Mouse (Mus musculus): ENCODE results near the gene Ankfn1. TPM values are rescaled to one million over a fixed set of nuclear protein-coding genes. Genes with fewer than 3 reads are reported as not detected.

The Ankfn1 gene
- polyA plus RNA-seq, 1 experiment from 2014 or later, result 2.7 TPM

- WGBS, result 72% methylated on average over 7 of the region's 7 CpGs
- Histone ChIP-seq H3K4me2 (replicated peaks) (no peak overlapping the region), H3K4me1 (0 out of 2 replicates have a peak, but pooled peaks cover 9% of the 10 kb centered on the region), H3K9me3 (no peaks in the 10 kb centered on the region), H3K27me3 (no peaks in the 10 kb centered on the region), H3K4me3 (no peak overlapping the region), H3K27ac (replicated peaks) (no peak overlapping the region), H3K36me3 (no peaks in the 10 kb centered on the region), H3K9ac (replicated peaks) (no peak overlapping the region)
- ATAC-seq (ENCODE audit: low FRiP score, low read depth), result no peak
These were observed 169.4 kb downstream of the Ankfn1 start for GRCm38 (mm10) chr11:89608071-89608470.

DNA sequence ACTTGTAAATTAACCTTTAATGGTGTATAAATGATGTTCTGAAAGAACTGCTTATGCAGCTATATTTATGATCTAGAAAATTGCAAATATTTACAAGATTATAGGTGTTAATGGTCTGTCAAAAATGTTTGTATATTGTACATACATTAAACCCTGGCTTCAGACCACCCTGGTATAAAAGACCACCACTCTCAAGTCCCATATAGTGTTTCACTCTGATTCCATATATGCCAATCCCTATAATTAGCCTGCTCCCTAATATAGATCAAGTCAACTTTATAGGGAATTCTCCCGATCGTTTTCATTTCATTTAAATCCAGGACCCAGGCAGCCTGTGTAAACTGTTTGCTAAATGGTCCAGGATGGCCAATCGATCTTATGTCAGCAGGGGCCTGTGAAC is 170.2 kb downstream of the Ankfn1 start:
- Histone ChIP-seq H3K36me3 (no peaks in the 10 kb centered on the region), H3K4me3 (no peak overlapping the region), H3K4me1 (0 out of 2 replicates have a peak, but pooled peaks cover 9% of the 10 kb centered on the region), H3K4me2 (replicated peaks) (no peak overlapping the region), H3K27me3 (no peaks in the 10 kb centered on the region), H3K9me3 (no peaks in the 10 kb centered on the region), H3K9ac (replicated peaks) (no peak overlapping the region), H3K27ac (replicated peaks) (no peak overlapping the region)
- WGBS, result 78% methylated on average over 3 of the region's 3 CpGs
- ATAC-seq (ENCODE audit: low FRiP score, low read depth), result no peak

DNA sequence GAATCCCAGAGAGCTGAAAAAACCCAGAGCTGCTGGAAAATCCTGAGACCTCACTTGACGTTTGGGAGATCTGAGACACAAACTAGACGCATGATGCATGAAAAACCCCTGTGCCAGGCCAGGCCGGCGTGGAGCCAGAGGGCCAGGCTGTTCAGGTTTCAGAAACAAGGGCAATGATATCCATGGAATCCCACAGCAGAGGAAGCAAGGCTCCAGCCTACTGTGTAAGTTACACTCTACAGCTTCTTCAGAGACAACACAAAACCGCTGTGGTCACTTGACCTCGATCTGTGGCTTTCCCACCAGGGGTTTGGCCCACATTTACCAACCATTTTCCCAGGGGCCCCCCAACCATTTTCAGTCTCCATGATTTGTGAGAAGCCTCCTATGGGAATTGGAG is 171.1 kb downstream of the Ankfn1 start:
- H3K4me3 ChIP-seq, result no peak overlapping the region
- no peaks in the 10 kb centered on the region for H3K36me3 ChIP-seq
- no peak overlapping the region for H3K4me2 ChIP-seq (replicated peaks)
- H3K9ac ChIP-seq (replicated peaks), result no peak overlapping the region
- no peaks in the 10 kb centered on the region for H3K9me3 ChIP-seq
- 82% methylated on average over 6 of the region's 6 CpGs for WGBS
- no peak overlapping the region for H3K27ac ChIP-seq (replicated peaks)
- H3K27me3 ChIP-seq, result no peaks in the 10 kb centered on the region
- ATAC-seq (ENCODE audit: low FRiP score, low read depth), result no peak
- H3K4me1 ChIP-seq, result 0 out of 2 replicates have a peak, but pooled peaks cover 9% of the 10 kb centered on the region

GRCm38 (mm10) chr11:89602966-89603365 is 174.5 kb downstream of the Ankfn1 start:
- Histone ChIP-seq H3K4me2 (replicated peaks) (no peak overlapping the region), H3K9ac (replicated peaks) (no peak overlapping the region), H3K27me3 (no peaks in the 10 kb centered on the region), H3K9me3 (no peaks in the 10 kb centered on the region), H3K4me1 (0 out of 2 replicates have a peak, but pooled peaks cover 4% of the 10 kb centered on the region), H3K36me3 (no peaks in the 10 kb centered on the region), H3K27ac (replicated peaks) (no peak overlapping the region), H3K4me3 (no peak overlapping the region)
- 80% methylated on average over 5 of the region's 5 CpGs for WGBS
- ATAC-seq (ENCODE audit: low FRiP score, low read depth), result no peak

DNA sequence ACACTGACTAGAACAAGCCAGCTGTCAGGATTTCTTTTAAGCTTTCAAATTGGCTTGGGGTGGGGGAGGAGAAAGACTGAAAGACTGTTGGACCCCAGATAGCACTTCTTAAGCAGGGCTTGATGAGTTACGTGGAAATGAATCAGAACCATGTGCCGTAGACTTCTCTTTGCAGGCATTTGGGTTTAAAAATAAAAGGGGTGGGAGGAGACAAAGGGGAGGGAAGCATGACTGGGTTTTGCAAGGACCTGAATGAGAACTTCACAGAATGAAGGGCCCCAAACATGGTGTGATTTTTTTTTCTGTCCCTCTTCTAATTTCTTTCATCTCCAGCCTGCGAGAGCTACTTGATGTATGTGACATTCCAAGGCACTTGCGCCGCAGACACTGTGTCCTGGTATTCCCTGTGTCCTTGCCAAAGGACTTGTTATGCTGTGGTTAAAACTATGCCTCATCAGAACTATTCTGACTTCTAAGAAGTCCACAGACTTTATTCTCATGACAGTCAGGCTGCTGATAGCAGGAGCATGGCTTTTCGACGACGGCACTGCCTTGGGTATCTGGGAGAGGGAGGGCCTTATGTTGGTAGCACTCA is 176.4 kb downstream of the Ankfn1 start:
- Histone ChIP-seq H3K4me1 (no peaks in the 10 kb centered on the region), H3K4me3 (no peak overlapping the region), H3K4me2 (replicated peaks) (no peak overlapping the region), H3K9ac (replicated peaks) (no peak overlapping the region), H3K36me3 (no peaks in the 10 kb centered on the region), H3K9me3 (no peaks in the 10 kb centered on the region), H3K27me3 (no peaks in the 10 kb centered on the region), H3K27ac (replicated peaks) (no peak overlapping the region)
- 91% methylated on average over 8 of the region's 8 CpGs for WGBS
- ATAC-seq (ENCODE audit: low FRiP score, low read depth), result no peak

DNA sequence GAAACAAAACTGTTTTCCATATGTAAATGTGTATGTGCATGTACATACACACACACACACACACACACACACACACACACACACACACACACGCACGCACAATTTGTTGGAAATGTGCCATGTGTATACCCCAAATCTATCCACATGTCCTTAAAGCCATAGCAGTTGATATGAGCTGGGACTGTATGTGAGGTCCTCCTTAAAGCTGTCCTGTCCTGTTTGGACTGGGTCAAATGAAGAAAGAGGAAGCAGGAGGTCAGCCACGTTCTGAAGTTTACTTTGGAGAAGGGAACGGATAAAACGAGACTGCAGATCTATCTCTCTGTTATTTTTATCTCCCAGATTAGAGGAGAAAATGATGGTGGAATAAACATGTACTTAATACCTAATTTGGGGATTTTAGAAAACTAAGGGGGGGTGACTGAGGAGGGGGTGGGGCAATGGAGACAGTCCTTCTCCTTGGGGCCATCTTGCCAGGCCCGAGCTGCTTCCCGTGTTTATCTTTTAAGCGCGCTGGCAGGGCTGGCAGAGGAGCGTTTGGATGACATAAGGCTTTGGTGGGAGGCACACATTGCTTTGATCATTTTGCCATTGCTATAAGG is 187.1 kb downstream of the Ankfn1 start:
- Histone ChIP-seq H3K4me1 (no peaks in the 10 kb centered on the region), H3K9me3 (no peaks in the 10 kb centered on the region), H3K4me2 (replicated peaks) (no peak overlapping the region), H3K9ac (replicated peaks) (no peak overlapping the region), H3K27ac (replicated peaks) (no peak overlapping the region), H3K4me3 (no peak overlapping the region), H3K36me3 (no peaks in the 10 kb centered on the region), H3K27me3 (no peaks in the 10 kb centered on the region)
- ATAC-seq (ENCODE audit: low FRiP score, low read depth), result no peak
- whole genome bisulfite sequencing, result 89% methylated on average over 10 of the region's 10 CpGs

DNA sequence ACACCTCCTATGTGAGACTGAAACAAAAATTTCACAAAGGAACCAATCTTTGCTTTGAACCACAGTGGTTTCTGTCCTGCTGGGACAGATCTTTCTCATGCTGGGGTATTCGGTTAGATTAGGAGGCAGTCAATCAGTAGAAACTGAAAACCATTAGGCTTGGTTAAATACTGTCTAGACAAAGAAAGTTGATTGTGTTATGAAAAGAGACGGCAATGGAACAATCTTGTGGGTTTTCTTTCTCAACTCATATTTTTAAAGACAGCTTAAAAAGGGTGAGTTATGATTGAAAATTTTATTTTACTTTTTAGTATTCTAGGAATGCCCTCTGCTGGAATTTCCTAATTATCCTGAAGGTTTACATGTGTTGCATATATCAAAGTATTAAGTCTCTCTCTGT is 191.1 kb downstream of the Ankfn1 start:
- Histone ChIP-seq H3K4me2 (replicated peaks) (no peak overlapping the region), H3K9ac (replicated peaks) (no peak overlapping the region), H3K27me3 (no peaks in the 10 kb centered on the region), H3K36me3 (no peaks in the 10 kb centered on the region), H3K27ac (replicated peaks) (no peak overlapping the region), H3K9me3 (no peaks in the 10 kb centered on the region), H3K4me1 (no peaks in the 10 kb centered on the region), H3K4me3 (no peak overlapping the region)
- no peak for ATAC-seq (ENCODE audit: low FRiP score, low read depth)
- WGBS, result 55% methylated on average over 2 of the region's 2 CpGs

- Histone ChIP-seq H3K4me1 (0 out of 2 replicates have a peak, but pooled peaks cover 4% of the 10 kb centered on the region), H3K36me3 (no peaks in the 10 kb centered on the region), H3K27me3 (no peaks in the 10 kb centered on the region), H3K27ac (replicated peaks) (no peak overlapping the region), H3K4me3 (no peak overlapping the region), H3K4me2 (replicated peaks) (no peak overlapping the region), H3K9ac (replicated peaks) (no peak overlapping the region), H3K9me3 (no peaks in the 10 kb centered on the region)
- no peak for ATAC-seq (ENCODE audit: low FRiP score, low read depth)
- WGBS, result 84% methylated on average over 6 of the region's 6 CpGs
These were observed 197.6 kb downstream of the Ankfn1 start for GRCm38 (mm10) chr11:89579826-89580225.

- Histone ChIP-seq H3K4me1 (0 out of 2 replicates have a peak, but pooled peaks cover 4% of the 10 kb centered on the region), H3K36me3 (no peaks in the 10 kb centered on the region), H3K9me3 (no peaks in the 10 kb centered on the region), H3K4me3 (no peak overlapping the region), H3K9ac (replicated peaks) (no peak overlapping the region), H3K27ac (replicated peaks) (no peak overlapping the region), H3K27me3 (no peaks in the 10 kb centered on the region), H3K4me2 (replicated peaks) (no peak overlapping the region)
- 63% methylated on average over 4 of the region's 4 CpGs for WGBS
- ATAC-seq (ENCODE audit: low FRiP score, low read depth), result no peak
These were observed 198.3 kb downstream of the Ankfn1 start for GRCm38 (mm10) chr11:89579111-89579510.

DNA sequence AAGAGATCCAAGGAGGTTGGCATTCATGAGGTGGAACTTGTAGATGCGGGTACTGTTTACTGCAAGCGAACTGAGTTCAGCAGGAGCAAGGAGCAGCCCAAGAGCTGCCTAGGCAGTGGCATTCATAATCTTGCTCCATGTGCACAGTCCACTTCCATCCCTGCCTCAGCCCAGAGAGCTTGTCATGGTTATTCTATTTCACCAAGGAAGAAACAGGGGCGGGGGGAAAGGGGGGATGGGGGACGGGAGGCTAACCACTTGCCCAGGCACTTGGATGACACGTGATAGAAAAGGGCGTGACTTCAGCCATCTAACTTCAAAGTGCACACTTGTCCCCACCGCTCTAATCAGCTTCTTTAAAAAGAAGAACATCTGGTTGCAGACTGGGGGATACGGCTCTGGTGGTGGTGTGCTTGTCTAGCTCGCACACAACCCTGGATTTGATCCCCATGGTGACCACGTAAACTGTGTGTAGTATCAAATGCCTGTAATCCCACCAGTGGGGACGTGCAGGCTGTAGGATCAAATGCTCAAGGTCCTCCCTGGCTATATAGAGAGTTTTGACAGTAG is 203.1 kb downstream of the Ankfn1 start:
- Histone ChIP-seq H3K4me1 (0 out of 2 replicates have a peak, but pooled peaks cover 4% of the 10 kb centered on the region), H3K9me3 (no peaks in the 10 kb centered on the region), H3K27me3 (no peaks in the 10 kb centered on the region), H3K9ac (replicated peaks) (no peak overlapping the region), H3K4me3 (no peak overlapping the region), H3K27ac (replicated peaks) (no peak overlapping the region), H3K36me3 (no peaks in the 10 kb centered on the region), H3K4me2 (replicated peaks) (no peak overlapping the region)
- no peak for ATAC-seq (ENCODE audit: low FRiP score, low read depth)
- WGBS, result 72% methylated on average over 11 of the region's 11 CpGs

DNA sequence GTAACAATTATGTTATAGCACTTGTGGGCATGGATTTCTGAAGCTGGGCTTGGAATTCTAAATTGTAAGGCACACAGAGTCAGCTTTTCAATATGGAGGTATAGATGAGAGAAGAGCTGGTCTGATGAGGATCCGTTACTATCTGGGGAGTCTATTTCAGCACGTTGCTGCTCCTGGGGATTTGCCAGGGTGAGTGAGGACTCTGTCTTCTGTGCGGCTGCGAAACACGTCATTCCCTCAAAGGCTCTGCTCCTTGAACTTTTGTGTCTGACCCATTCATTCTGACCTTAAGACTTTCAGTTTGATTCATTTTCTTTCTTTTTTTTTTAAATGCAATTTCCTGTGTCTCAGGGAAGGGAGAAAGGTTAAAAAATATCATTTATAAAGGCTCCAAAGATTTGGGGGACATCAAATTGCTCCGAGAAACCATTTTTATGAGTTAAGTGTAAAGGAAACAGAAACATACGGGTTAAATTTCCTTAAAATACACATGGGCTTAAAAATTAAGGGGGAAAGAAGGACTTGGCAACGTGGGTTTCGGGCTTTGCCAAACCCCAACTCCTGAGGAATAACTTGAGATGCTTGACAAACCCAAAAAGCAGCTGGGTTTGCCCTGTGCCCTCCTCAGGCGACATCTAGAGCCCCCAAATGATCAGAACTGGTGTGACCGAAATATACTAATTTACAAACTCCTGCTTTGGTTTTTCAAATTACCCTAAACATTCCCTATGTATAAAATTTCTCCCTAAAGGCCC is 207.9 kb downstream of the Ankfn1 start:
- Histone ChIP-seq H3K9ac (replicated peaks) (no peak overlapping the region), H3K27me3 (no peaks in the 10 kb centered on the region), H3K4me3 (no peak overlapping the region), H3K36me3 (no peaks in the 10 kb centered on the region), H3K4me1 (no peaks in the 10 kb centered on the region), H3K27ac (replicated peaks) (no peak overlapping the region), H3K4me2 (replicated peaks) (no peak overlapping the region), H3K9me3 (no peaks in the 10 kb centered on the region)
- no peak for ATAC-seq (ENCODE audit: low FRiP score, low read depth)
- 80% methylated on average over 11 of the region's 11 CpGs for WGBS

DNA sequence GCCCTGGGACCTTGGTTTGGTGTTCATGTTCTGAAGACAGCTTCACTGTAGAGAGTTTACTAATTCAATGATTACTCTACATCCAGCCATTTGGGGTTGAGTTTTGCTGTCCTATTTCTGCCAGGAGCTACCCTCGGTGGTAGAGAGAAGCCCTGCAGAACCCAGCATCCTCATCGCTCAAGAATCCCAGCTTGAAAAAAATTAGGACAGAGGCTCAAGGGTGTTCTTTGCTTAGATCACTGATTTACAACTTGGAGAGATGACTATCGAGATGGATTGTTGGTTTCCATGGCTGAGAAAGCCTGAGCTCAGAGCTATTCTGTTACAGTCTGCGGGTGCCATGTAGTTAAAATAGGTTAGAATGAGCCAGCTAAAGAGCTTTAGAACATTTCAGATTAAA is 209.2 kb downstream of the Ankfn1 start:
- Histone ChIP-seq H3K4me2 (replicated peaks) (no peak overlapping the region), H3K4me3 (no peak overlapping the region), H3K4me1 (no peaks in the 10 kb centered on the region), H3K36me3 (no peaks in the 10 kb centered on the region), H3K27ac (replicated peaks) (no peak overlapping the region), H3K9me3 (no peaks in the 10 kb centered on the region), H3K9ac (replicated peaks) (no peak overlapping the region), H3K27me3 (no peaks in the 10 kb centered on the region)
- no peak for ATAC-seq (ENCODE audit: low FRiP score, low read depth)
- 86% methylated on average over 4 of the region's 4 CpGs for WGBS

Data from midbrain, embryonic 12.5 days (tissue).